25 mouse cellular contexts compared by ENCODE assay signal in genomic region chr5:5496393-5496792, GRCm38 (mm10). TPM values are rescaled to one million over a fixed set of nuclear protein-coding genes. Genes with fewer than 3 reads are reported as not detected.
A peak's percentile ranks its signal among the peaks of the same experiment; 100 is the strongest.
DNase-seq lines count a peak whose midpoint lies in the region; ATAC-seq and TF ChIP-seq lines count a peak whose summit lies in the region.
"Had no signal": no experiment of that assay in that cellular context is flagged by ENCODE, and none has a peak within 500 bp of the region (broad histone marks: within the 10 kb centered on the region; RNA-seq: fewer than 3 reads in every experiment).

No protein-coding gene starts in this region.

- H3K9ac ChIP-seq in kidney, embryonic 15.5 days = no peak overlapping the region
- H3K9ac ChIP-seq in forebrain, embryonic 15.5 days (replicated peaks) = no peak overlapping the region
- H3K9ac ChIP-seq: intestine, embryonic 15.5 days; limb, embryonic 13.5 days; liver, embryonic 14.5 days; stomach, embryonic 15.5 days had no signal

- peaks cover 5% of the 10 kb centered on the region; the same call in 1 of the 2 replicates for H3K27me3 ChIP-seq in kidney, embryonic 15.5 days
- H3K27me3 ChIP-seq in C2C12 (ENCODE audit: control insufficient read depth, insufficient read depth, insufficient read length) = no peaks in the 10 kb centered on the region
- 0 out of 2 replicates have a peak, but pooled peaks cover 3% of the 10 kb centered on the region for H3K27me3 ChIP-seq in forebrain, embryonic 15.5 days
- H3K27me3 ChIP-seq: intestine, embryonic 15.5 days; stomach, embryonic 15.5 days had no signal

- H3ac ChIP-seq in C2C12 (ENCODE audit: control insufficient read depth, insufficient read length, low read depth) = peak overlapping the region; percentile 4

- no peak for TF ChIP-seq CTCF in C2C12 (IDR thresholded peaks at IDR 0.05; ENCODE audit: control insufficient read depth, insufficient read depth, insufficient read length)

- H3K36me3 ChIP-seq in kidney, embryonic 15.5 days = no peaks in the 10 kb centered on the region
- no peaks in the 10 kb centered on the region for H3K36me3 ChIP-seq in C2C12 (ENCODE audit: control insufficient read depth, insufficient read depth)
- H3K36me3 ChIP-seq in forebrain, embryonic 15.5 days = no peaks in the 10 kb centered on the region
- H3K36me3 ChIP-seq: intestine, embryonic 15.5 days; limb, embryonic 13.5 days; stomach, embryonic 15.5 days had no signal

- H3K4me2 ChIP-seq in kidney, embryonic 15.5 days = no peak overlapping the region
- no peak overlapping the region for H3K4me2 ChIP-seq in forebrain, embryonic 15.5 days (replicated peaks)
- H3K4me2 ChIP-seq: intestine, embryonic 15.5 days; limb, embryonic 13.5 days; stomach, embryonic 15.5 days had no signal

- WGBS in kidney, embryonic 15.5 days = 37% methylated on average over 3 of the region's 3 CpGs
- 41% methylated on average over 3 of the region's 3 CpGs for WGBS in forebrain, embryonic 15.5 days

- no peak for DNase-seq in kidney, adult 11 months
- peak; percentile 37 for DNase-seq in 3134 (ENCODE audit: extremely low read depth, insufficient read length, low spot score)
- no peak for DNase-seq in layer of hippocampus, postnatal 25 days (ENCODE audit: extremely low spot score in 1 of 2, low spot score in 1 of 2)
- no peak for DNase-seq in cerebellum, postnatal 36 days
- DNase-seq: adrenal gland, postnatal 10 days; cerebellum, adult 18-20 months; gastrocnemius, adult 2 months; heart, adult 11 months; kidney, postnatal 4 days; thymus, adult 2 months had no signal

- no peaks in the 10 kb centered on the region; the same call in 1 of the 2 replicates for H3K4me1 ChIP-seq in kidney, embryonic 15.5 days
- peaks cover 2% of the 10 kb centered on the region; the same call in 1 of the 2 replicates for H3K4me1 ChIP-seq in forebrain, embryonic 15.5 days
- H3K4me1 ChIP-seq: intestine, embryonic 15.5 days; limb, embryonic 13.5 days; stomach, embryonic 15.5 days had no signal

- H3K79me3 ChIP-seq in C2C12 (ENCODE audit: low read depth) = no peaks in the 10 kb centered on the region

- no peak overlapping the region for H3K4me3 ChIP-seq in kidney, embryonic 15.5 days (replicated peaks)
- no peak overlapping the region for H3K4me3 ChIP-seq in C2C12 (ENCODE audit: insufficient read depth, poor library complexity, severe bottlenecking)
- no peak overlapping the region for H3K4me3 ChIP-seq in forebrain, embryonic 15.5 days
- H3K4me3 ChIP-seq: gastrocnemius, adult 2 months; intestine, embryonic 15.5 days; limb, embryonic 13.5 days; stomach, embryonic 15.5 days had no signal

- H3K27ac ChIP-seq in kidney, embryonic 15.5 days = no peak overlapping the region
- no peak overlapping the region for H3K27ac ChIP-seq in forebrain, embryonic 15.5 days (replicated peaks)
- H3K27ac ChIP-seq: gastrocnemius, adult 2 months; intestine, embryonic 15.5 days; limb, embryonic 13.5 days; liver, embryonic 14.5 days; stomach, embryonic 15.5 days had no signal

- H3K79me2 ChIP-seq in C2C12 (ENCODE audit: control insufficient read depth, insufficient read depth) = no peaks in the 10 kb centered on the region

- H3K9me3 ChIP-seq in kidney, embryonic 15.5 days (replicated peaks) = no peaks in the 10 kb centered on the region
- H3K9me3 ChIP-seq in forebrain, embryonic 15.5 days = no peaks in the 10 kb centered on the region
- H3K9me3 ChIP-seq: intestine, embryonic 15.5 days; limb, embryonic 13.5 days; stomach, embryonic 15.5 days had no signal

- ATAC-seq in kidney, embryonic 15.5 days (replicated peaks; ENCODE audit: low FRiP score) = peak; percentile 66; the same call in 1 of the 2 replicates
- 0 out of 2 replicates have a peak, but pooled peaks have one; percentile 25 for ATAC-seq in forebrain, embryonic 15.5 days (replicated peaks)
- ATAC-seq: intestine, embryonic 15.5 days; lung, postnatal 0 days had no signal

TF ChIP-seq in C2C12, 6 proteins besides CTCF, POLR2A, EP300 and RAD21:
- TF ChIP-seq CEBPB (IDR thresholded peaks at IDR 0.05; ENCODE audit: low read depth) = no peak
- no peak for TF ChIP-seq FOSL1 (IDR thresholded peaks at IDR 0.05; ENCODE audit: insufficient read depth, low read length, poor library complexity, severe bottlenecking)
- TF ChIP-seq MAX (IDR thresholded peaks at IDR 0.05) = no peak
- TF ChIP-seq MYOG (IDR thresholded peaks at IDR 0.05; ENCODE audit: control insufficient read depth, extremely low read depth, insufficient read length) = no peak
- TF ChIP-seq USF1 (IDR thresholded peaks at IDR 0.05; ENCODE audit: low read depth) = no peak
- TF ChIP-seq MYOD1 (IDR thresholded peaks at IDR 0.05; ENCODE audit: control insufficient read depth, insufficient read length, low read depth) = no peak

RNA-seq across cellular contexts. Expression of gene 1700015F17Rik, which starts 17.4 kb away (rescaled TPM):
- not detected in 2 replicates for polyA plus RNA-seq in kidney, embryonic 15.5 days (2015; fragmentation: Nextera tagmentation; extraction: Ambion mirVana)
- polyA plus RNA-seq in C2C12 (2012; fragmentation: generic; extraction: Trizol) = not detected
- polyA plus RNA-seq in forebrain, embryonic 15.5 days (2015; fragmentation: Nextera tagmentation; extraction: Ambion mirVana) = not detected in 2 replicates
- not detected for total RNA-seq in layer of hippocampus, postnatal 25 days (2021)
- total RNA-seq: adrenal gland, postnatal 10 days; common myeloid progenitor, adult 5-6 weeks; gastrocnemius, adult 2 months; layer of hippocampus, postnatal 10 days; megakaryocyte progenitor cell, adult 5-6 weeks had no signal
- polyA plus RNA-seq: embryonic facial prominence, embryonic 11.5 days; heart, embryonic 16.5 days; hindbrain, embryonic 11.5 days; intestine, embryonic 15.5 days; limb, embryonic 13.5 days; liver, embryonic 14.5 days; lung, postnatal 0 days; spleen, adult 2 months; stomach, embryonic 15.5 days; thymus, adult 2 months had no signal

RNA-seq across cellular contexts. Expression of gene Cldn12, which starts 18.4 kb away (rescaled TPM):
- polyA plus RNA-seq in kidney, embryonic 15.5 days (2015; fragmentation: Nextera tagmentation; extraction: Ambion mirVana) = 31.4 and 32.5 TPM in 2 replicates
- 27.2 TPM for polyA plus RNA-seq in C2C12 (2012; fragmentation: generic; extraction: Trizol)
- 18.2 and 19.8 TPM in 2 replicates for polyA plus RNA-seq in forebrain, embryonic 15.5 days (2015; fragmentation: Nextera tagmentation; extraction: Ambion mirVana)
- 10 to 100 TPM; 27.3 TPM for total RNA-seq in layer of hippocampus, postnatal 25 days (2021)
